Mouse (Mus musculus) olfactory bulb, adult 2 months (tissue): Measurements from ENCODE around the gene Xpnpep3. TPM values are rescaled to one million over a fixed set of nuclear protein-coding genes. Genes with fewer than 3 reads are reported as not detected.

Source experiments
- H3K27ac ChIP-seq: fragments of 200-500 bp; 2 replicates; pipeline ENCODE4 v1.5.1; 2012; ENCODE audit warnings: low read depth, low read length; ENCODE audit not compliant: insufficient read depth
- H3K4me1 ChIP-seq: fragments of 200-500 bp; 2 replicates; pipeline ENCODE4 v1.6.1; 2012; ENCODE audit warnings: low read length; ENCODE audit not compliant: control insufficient read depth, insufficient read depth
- H3K4me3 ChIP-seq: fragments of 200-500 bp; 2 replicates; pipeline ENCODE4 v1.5.1; 2012; ENCODE audit warnings: mild to moderate bottlenecking, low read depth, low read length, moderate library complexity; ENCODE audit not compliant: insufficient read depth
- CTCF ChIP-seq: fragments of 200-500 bp; IDR thresholded peaks from 2 replicates; pipeline ENCODE4 v1.5.1; 2012; ENCODE audit warnings: low read depth, mild to moderate bottlenecking, low read length, moderate library complexity; ENCODE audit not compliant: insufficient read depth
- POLR2A ChIP-seq: fragments of 200-500 bp; IDR thresholded peaks from 2 replicates; pipeline ENCODE4 v1.6.1; 2012; ENCODE audit warnings: mild to moderate bottlenecking, low read depth, low read length, moderate library complexity; ENCODE audit not compliant: insufficient read depth
- WGBS: fragments of 180-500 bp; shearing (Covaris S2); methylation state at CpG from one replicate; pipeline ENCODE4 v1.1.7; 2018; 5-methylcytosine and 5-hydroxymethylcytosine counted together
- polyA plus RNA-seq: library from polyadenylated mRNA; stranded (reverse); fragments of >200 nt; gene quantifications from 2 replicates; pipeline ENCODE4 v1.2.4, GENCODE M21; 2012; ENCODE audit warnings: low replicate concordance; ENCODE audit not compliant: missing spikeins, insufficient read depth, insufficient read length

Xpnpep3 gene
- polyA plus RNA-seq, 1 experiment: not detected

GRCm38 (mm10) chr15:81421454-81421853 is 21.5 kb downstream of the Xpnpep3 start:
- TF ChIP-seq POLR2A: no peak
- TF ChIP-seq CTCF: no peak
- no peak overlapping the region for H3K27ac ChIP-seq
- WGBS: 46% methylated on average over 1 of the region's 1 CpGs
- H3K4me1 ChIP-seq: peaks cover 5% of the 10 kb centered on the region; the same call in 1 of the 2 replicates
- H3K4me3 ChIP-seq: no peak overlapping the region

- 21% methylated on average over 7 of the region's 7 CpGs for WGBS
- no peak overlapping the region for H3K4me3 ChIP-seq
- TF ChIP-seq POLR2A: no peak
- no peak for TF ChIP-seq CTCF
- 0 out of 2 replicates have a peak overlapping the region, but pooled peaks have one; percentile 57 for H3K27ac ChIP-seq
- no peaks in the 10 kb centered on the region for H3K4me1 ChIP-seq
These were observed 22.3 kb downstream of the Xpnpep3 start for GRCm38 (mm10) chr15:81422156-81422681.

- Histone ChIP-seq H3K4me1 (no peaks in the 10 kb centered on the region), H3K4me3 (no peak overlapping the region), H3K27ac (no peak overlapping the region)
- TF ChIP-seq POLR2A (no peak), CTCF (no peak)
- 86% methylated on average over 3 of the region's 3 CpGs for WGBS
These were observed 25.4 kb downstream of the Xpnpep3 start for GRCm38 (mm10) chr15:81425311-81425710.

- no peak overlapping the region for H3K27ac ChIP-seq
- TF ChIP-seq POLR2A (no peak), CTCF (no peak)
- no peak overlapping the region for H3K4me3 ChIP-seq
- 90% methylated on average over 2 of the region's 2 CpGs for WGBS
- no peaks in the 10 kb centered on the region for H3K4me1 ChIP-seq
These were observed 28.0 kb downstream of the Xpnpep3 start for GRCm38 (mm10) chr15:81427947-81428346.

- Histone ChIP-seq H3K27ac (no peak overlapping the region), H3K4me3 (no peak overlapping the region), H3K4me1 (no peaks in the 10 kb centered on the region)
- no peak for TF ChIP-seq POLR2A
- TF ChIP-seq CTCF: no peak
- WGBS: 84% methylated on average over 1 of the region's 1 CpGs
These were observed 31.3 kb downstream of the Xpnpep3 start for GRCm38 (mm10) chr15:81431195-81431594.

- H3K4me1 ChIP-seq: no peaks in the 10 kb centered on the region
- 97% methylated on average over 1 of the region's 1 CpGs for WGBS
- no peak for TF ChIP-seq CTCF
- TF ChIP-seq POLR2A: no peak
- no peak overlapping the region for H3K4me3 ChIP-seq
- no peak overlapping the region for H3K27ac ChIP-seq
These were observed 38.4 kb downstream of the Xpnpep3 start for GRCm38 (mm10) chr15:81438345-81438744.

- no peak overlapping the region for H3K4me3 ChIP-seq
- no peaks in the 10 kb centered on the region for H3K4me1 ChIP-seq
- no peak overlapping the region for H3K27ac ChIP-seq
- TF ChIP-seq POLR2A: no peak
- no peak for TF ChIP-seq CTCF
These were observed 39.3 kb downstream of the Xpnpep3 start for GRCm38 (mm10) chr15:81439236-81439635.

GRCm38 (mm10) chr15:81448463-81448862 is 48.5 kb downstream of the Xpnpep3 start:
- H3K4me1 ChIP-seq: no peaks in the 10 kb centered on the region
- H3K4me3 ChIP-seq: no peak overlapping the region
- 0 out of 2 replicates have a peak, but pooled peaks have one; percentile 26 for TF ChIP-seq CTCF
- TF ChIP-seq POLR2A: no peak
- H3K27ac ChIP-seq: no peak overlapping the region
- 34% methylated on average over 3 of the region's 3 CpGs for WGBS

- WGBS: 87% methylated on average over 7 of the region's 7 CpGs
- no peak for TF ChIP-seq POLR2A
- TF ChIP-seq CTCF: no peak
- Histone ChIP-seq H3K27ac (no peak overlapping the region), H3K4me1 (no peaks in the 10 kb centered on the region), H3K4me3 (no peak overlapping the region)
These were observed 61.6 kb downstream of the Xpnpep3 start for GRCm38 (mm10) chr15:81461523-81461922.

- TF ChIP-seq POLR2A (no peak), CTCF (no peak)
- no peak overlapping the region for H3K4me3 ChIP-seq
- 64% methylated on average over 12 of the region's 12 CpGs for WGBS
- H3K27ac ChIP-seq: peak overlapping the region; percentile 80; the same call in 1 of the 2 replicates
- no peaks in the 10 kb centered on the region for H3K4me1 ChIP-seq
These were observed 65.2 kb downstream of the Xpnpep3 start for GRCm38 (mm10) chr15:81465016-81465660.
